In the genomic region with DNA sequence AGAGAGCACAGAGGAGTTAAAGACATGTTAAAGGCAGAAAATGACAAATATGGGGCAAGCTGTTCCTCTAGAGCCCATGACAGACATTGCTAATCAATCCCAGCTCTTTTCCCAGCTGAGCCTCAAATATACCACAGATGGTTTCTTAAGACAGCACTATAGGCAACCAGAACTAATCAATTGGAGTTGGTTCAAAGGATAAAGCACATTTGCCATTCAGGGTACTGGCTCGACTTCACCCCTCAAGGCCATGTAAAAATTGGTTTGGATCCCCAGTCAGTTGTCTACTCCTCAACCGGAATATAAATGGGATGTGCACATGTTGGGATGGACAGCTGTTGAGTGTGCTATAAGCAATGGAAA, we compare ENCODE assay signal across 14 mouse cellular contexts. TPM values are rescaled to one million over a fixed set of nuclear protein-coding genes. Genes with fewer than 3 reads are reported as not detected.
DNase-seq lines count a peak whose midpoint lies in the region; ATAC-seq and TF ChIP-seq lines count a peak whose summit lies in the region.
"Had no signal": no experiment of that assay in that cellular context is flagged by ENCODE, and none has a peak within 500 bp of the region (broad histone marks: within the 10 kb centered on the region; RNA-seq: fewer than 3 reads in every experiment).

No protein-coding gene starts in this region.

- H3K4me2 ChIP-seq in embryonic facial prominence, embryonic 12.5 days (replicated peaks): no peak overlapping the region
- no peak overlapping the region for H3K4me2 ChIP-seq in hindbrain, embryonic 15.5 days
- no peak overlapping the region for H3K4me2 ChIP-seq in midbrain, postnatal 0 days (ENCODE audit: low read depth, low read length, poor library complexity, severe bottlenecking)

- H3K27ac ChIP-seq in embryonic facial prominence, embryonic 12.5 days: peak overlapping the region; percentile 50; the same call in 1 of the 2 replicates
- H3K27ac ChIP-seq in hindbrain, embryonic 15.5 days (replicated peaks): no peak overlapping the region
- no peak overlapping the region for H3K27ac ChIP-seq in midbrain, postnatal 0 days (ENCODE audit: low read depth, low read length)
- H3K27ac ChIP-seq: stomach, postnatal 0 days had no signal

- peak; percentile 65; the same call in 1 of the 2 replicates for ATAC-seq in embryonic facial prominence, embryonic 12.5 days (ENCODE audit: insufficient number of reproducible peaks, insufficient read depth, low FRiP score, low TSS enrichment)
- 0 out of 2 replicates have a peak, but pooled peaks have one; percentile 23 for ATAC-seq in hindbrain, embryonic 15.5 days (ENCODE audit: low FRiP score, low read depth)
- no peak for ATAC-seq in midbrain, postnatal 0 days (ENCODE audit: low FRiP score)

- WGBS in embryonic facial prominence, embryonic 12.5 days: 29% methylated on average over 2 of the region's 2 CpGs
- 26% methylated on average over 2 of the region's 2 CpGs for WGBS in hindbrain, embryonic 15.5 days
- WGBS in midbrain, postnatal 0 days: 22% methylated on average over 2 of the region's 2 CpGs

- no peak overlapping the region for H3K4me3 ChIP-seq in embryonic facial prominence, embryonic 12.5 days
- no peak overlapping the region for H3K4me3 ChIP-seq in hindbrain, embryonic 15.5 days
- H3K4me3 ChIP-seq in midbrain, postnatal 0 days (ENCODE audit: low read depth, low read length): no peak overlapping the region
- H3K4me3 ChIP-seq: heart, adult 2 months had no signal

- no peaks in the 10 kb centered on the region for H3K36me3 ChIP-seq in embryonic facial prominence, embryonic 12.5 days
- no peaks in the 10 kb centered on the region for H3K36me3 ChIP-seq in hindbrain, embryonic 15.5 days
- no peaks in the 10 kb centered on the region for H3K36me3 ChIP-seq in midbrain, postnatal 0 days (ENCODE audit: insufficient read depth, low read length)

- H3K9me3 ChIP-seq in embryonic facial prominence, embryonic 12.5 days: no peaks in the 10 kb centered on the region
- H3K9me3 ChIP-seq in hindbrain, embryonic 15.5 days: no peaks in the 10 kb centered on the region
- no peaks in the 10 kb centered on the region for H3K9me3 ChIP-seq in midbrain, postnatal 0 days (ENCODE audit: low read length)

- H3K4me1 ChIP-seq in embryonic facial prominence, embryonic 12.5 days: peaks cover 24% of the 10 kb centered on the region
- H3K4me1 ChIP-seq in hindbrain, embryonic 15.5 days (replicated peaks): peaks cover 12% of the 10 kb centered on the region; the same call in 1 of the 2 replicates
- H3K4me1 ChIP-seq in midbrain, postnatal 0 days (ENCODE audit: insufficient read depth, low read length): peaks cover 5% of the 10 kb centered on the region; the same call in 1 of the 2 replicates

- TF ChIP-seq CTCF in midbrain, postnatal 0 days (IDR thresholded peaks at IDR 0.05): no peak

- no peaks in the 10 kb centered on the region for H3K27me3 ChIP-seq in embryonic facial prominence, embryonic 12.5 days
- no peaks in the 10 kb centered on the region for H3K27me3 ChIP-seq in hindbrain, embryonic 15.5 days
- no peaks in the 10 kb centered on the region for H3K27me3 ChIP-seq in midbrain, postnatal 0 days (ENCODE audit: insufficient read depth, low read length)

- H3K9ac ChIP-seq in embryonic facial prominence, embryonic 12.5 days: no peak overlapping the region
- no peak overlapping the region for H3K9ac ChIP-seq in hindbrain, embryonic 15.5 days
- no peak overlapping the region for H3K9ac ChIP-seq in midbrain, postnatal 0 days (replicated peaks; ENCODE audit: low read length, poor library complexity, severe bottlenecking)

- DNase-seq in layer of hippocampus, adult 9-11 months: peak; percentile 32
- DNase-seq in layer of hippocampus, adult 9-10 months (ENCODE audit: low spot score): no peak
- peak; percentile 64 for DNase-seq in midbrain, postnatal 0 days (ENCODE audit: low spot score)
- no peak for DNase-seq in lung, postnatal 25 days (ENCODE audit: low spot score)
- DNase-seq in right cerebral cortex, postnatal 25 days: no peak
- DNase-seq: cerebellum, postnatal 14 days; heart, adult 2 months; kidney, postnatal 25 days; lung, adult 2 months had no signal

RNA-seq across cellular contexts. Expression of a gene that starts 11.1 kb away (rescaled TPM):
- polyA plus RNA-seq in embryonic facial prominence, embryonic 12.5 days (2016; fragmentation: Nextera tagmentation; extraction: Ambion mirVana): 0.33 and 0.36 TPM in 2 replicates
- 0.17 and 0.38 TPM in 2 replicates for polyA plus RNA-seq in hindbrain, embryonic 15.5 days (2015; fragmentation: Nextera tagmentation; extraction: Ambion mirVana)
- not detected in 2 replicates for total RNA-seq in midbrain, postnatal 0 days (2014; rRNA removed)
- polyA plus RNA-seq in midbrain, postnatal 0 days (2015; fragmentation: Nextera tagmentation; extraction: Ambion mirVana): 0.12 TPM in 2 replicates
- total RNA-seq: hematopoietic stem cell, adult 5-6 weeks; left cerebral cortex, postnatal 25 days had no signal
- polyA plus RNA-seq: stomach, postnatal 0 days had no signal

Comparison
In these comparisons a context has a peak if more than half of its experiments do, and no peak if none do; other contexts are left out.
1. DNase-seq: peak in layer of hippocampus, adult 9-11 months (single experiment) and midbrain, postnatal 0 days (single experiment); none in layer of hippocampus, adult 9-10 months (single experiment), lung, postnatal 25 days (single experiment) and right cerebral cortex, postnatal 25 days (single experiment).